Mouse (Mus musculus) heart, adult 8-10 months (tissue): ENCODE measurements around the gene H2-Oa. TPM values are rescaled to one million over a fixed set of nuclear protein-coding genes. Genes with fewer than 3 reads are reported as not detected.
A peak's percentile ranks its signal among the peaks of the same experiment; 100 is the strongest.
"Not testable (repeated sequence)": the region's sequence is repeated elsewhere in the genome, so short reads cannot be mapped to it uniquely, and the experiment has no call there.

ENCODE experiments used
- DNase-seq: peaks from one replicate; pipeline ENCODE4 v3.0.0; 2022; ENCODE audit warnings: low spot score
- total RNA-seq, 4 experiments: library from RNA; stranded (reverse); gene quantifications; 2 replicates each; pipeline ENCODE4 v1.2.4; 2022

H2-Oa gene
- total RNA-seq, 4 experiments from 2014 or later = 0.25 to 0.28 TPM; not detected in 2

DNA sequence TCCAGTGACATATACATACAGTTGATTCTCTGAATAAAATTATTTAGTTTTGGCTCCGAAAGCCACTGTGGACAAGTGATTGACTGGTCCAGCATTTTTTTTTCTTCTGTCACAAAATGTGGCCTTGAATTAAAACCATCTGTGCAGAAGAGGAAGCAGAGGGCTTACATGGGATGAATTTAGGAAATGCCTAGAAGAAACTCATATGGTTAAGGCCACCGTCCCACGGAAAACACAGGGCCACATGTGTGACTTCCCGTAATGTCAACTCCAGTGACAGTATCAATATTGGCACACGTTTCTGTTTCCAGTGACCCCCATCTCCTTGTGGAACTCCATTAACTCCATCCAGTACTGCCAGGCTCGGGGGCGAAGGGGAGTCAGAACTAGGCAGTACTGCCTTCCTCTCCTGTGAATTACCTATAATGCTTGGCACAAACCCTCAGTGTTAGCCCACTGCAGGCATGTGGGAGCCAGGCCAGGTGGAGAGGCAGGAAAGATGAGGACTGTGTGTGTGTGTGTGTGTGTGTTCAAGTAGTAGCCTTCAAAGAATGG lies 50.4 kb downstream of the H2-Oa start:
- DNase-seq = no peak

DNA sequence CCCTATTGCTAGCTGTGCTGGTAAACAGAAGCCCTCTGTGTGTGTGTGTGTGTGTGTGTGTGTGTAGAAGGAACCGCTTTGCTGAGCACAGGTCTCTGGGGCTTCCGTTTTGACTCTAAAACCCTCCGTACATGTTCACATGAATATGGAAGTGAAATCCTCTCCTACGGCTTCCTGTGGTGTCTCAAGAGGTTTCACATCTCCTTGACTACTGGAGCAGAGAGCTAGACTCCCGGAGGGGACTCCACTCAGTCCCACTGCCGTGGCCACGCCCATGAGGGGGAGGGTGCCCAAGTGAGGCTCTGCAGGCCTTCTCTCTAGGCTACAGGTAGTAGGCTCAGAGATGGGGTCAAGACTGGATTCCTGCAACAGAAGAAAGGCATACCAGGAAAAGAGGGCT lies 50.9 kb downstream of the H2-Oa start, which contains the start of gene H2-DMb2:
Gene H2-DMb2 (plus strand): TSS at position 275 of the 400 bp plus-strand sequence.
- peak; percentile 57 for DNase-seq

DNA sequence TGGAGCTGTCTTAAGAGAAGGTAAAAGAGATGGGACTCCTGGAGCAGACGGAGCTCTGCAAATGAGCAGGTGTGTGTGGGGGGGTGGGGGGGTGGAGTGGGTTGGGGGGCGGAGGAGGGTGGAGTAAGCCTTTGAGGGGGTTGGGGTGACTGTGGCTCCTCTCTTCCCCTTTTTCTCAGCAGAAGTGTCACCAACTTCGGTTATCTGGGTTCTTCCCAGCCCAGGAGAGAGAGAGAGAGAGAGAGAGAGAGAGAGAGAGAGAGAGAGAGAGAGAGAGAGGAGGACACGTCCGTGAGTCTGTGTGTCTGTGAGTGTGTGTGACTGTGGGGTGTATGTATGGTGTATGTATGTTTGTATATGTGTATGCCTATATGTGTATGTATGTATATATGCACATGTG lies 51.3 kb downstream of the H2-Oa start:
- no peak for DNase-seq

DNA sequence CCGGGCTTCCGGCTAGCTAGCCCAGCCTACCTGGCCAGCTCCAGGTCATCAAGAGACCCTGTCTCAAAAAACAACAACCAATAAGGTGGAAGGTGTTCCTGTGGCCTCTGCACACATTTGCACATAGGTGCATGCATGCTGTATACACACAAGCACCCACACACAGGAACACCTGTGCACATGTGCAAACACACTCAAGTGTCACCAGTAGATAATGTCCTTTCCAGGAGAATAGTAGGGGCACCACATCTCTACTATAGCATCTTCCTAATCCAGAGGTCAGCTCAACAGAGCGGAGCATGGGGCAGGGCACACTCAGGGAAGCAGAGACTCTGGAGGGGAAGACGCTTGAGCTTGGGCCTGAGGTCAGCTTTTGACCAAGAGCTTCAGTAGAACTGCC lies 52.1 kb downstream of the H2-Oa start:
- not testable (repeated sequence) for DNase-seq

Other genes with a start within 250 kb of the H2-Oa start
- 10 to 100 TPM; 28.9 to 33.6 (median 33.2) TPM for gene Cd320, start 249.2 kb upstream of the H2-Oa start, total RNA-seq
- gene Gm7029, start 218.5 kb upstream of the H2-Oa start, total RNA-seq = not detected
- gene Kifc1, start 201.7 kb upstream of the H2-Oa start, total RNA-seq = 1 to 10 TPM in 1 of 4 experiments, under 1 TPM in 3; 0.31 to 1.9 (median 0.51) TPM
- gene Platr17, start 187.2 kb upstream of the H2-Oa start, total RNA-seq = not detected
- gene Daxx, start 182.9 kb upstream of the H2-Oa start, total RNA-seq = 10 to 100 TPM; 11.5 to 16.2 (median 13.7) TPM
- gene Tapbp, start 176.4 kb upstream of the H2-Oa start, total RNA-seq = 100 to 1,000 TPM in 2 of 4 experiments, 10 to 100 TPM in 2; 96.8 to 113 (median 105) TPM
- gene Zbtb22, start 176.4 kb upstream of the H2-Oa start, total RNA-seq = 10 to 100 TPM; 18.1 to 21.0 (median 19.3) TPM
- 10 to 100 TPM; 29.8 to 35.1 (median 34.1) TPM for gene Rgl2, start 162.8 kb upstream of the H2-Oa start, total RNA-seq
- gene Pfdn6, start 152.0 kb upstream of the H2-Oa start, total RNA-seq = 10 to 100 TPM; 62.7 to 82.9 (median 71.1) TPM
- 10 to 100 TPM; 10.1 to 12.8 (median 11.6) TPM for gene Wdr46, start 151.7 kb upstream of the H2-Oa start, total RNA-seq
- 1 to 10 TPM in 3 of 4 experiments, under 1 TPM in 1; 0.89 to 2.6 (median 1.6) TPM for gene B3galt4, start 140.9 kb upstream of the H2-Oa start, total RNA-seq
- 10 to 100 TPM; 35.6 to 45.0 (median 41.6) TPM for gene Vps52, start 136.5 kb upstream of the H2-Oa start, total RNA-seq
- gene Rps18, start 136.3 kb upstream of the H2-Oa start, total RNA-seq = 100 to 1,000 TPM; 373 to 430 (median 408) TPM
- gene H2-K1, start 92.0 kb upstream of the H2-Oa start, total RNA-seq = 100 to 1,000 TPM; 111 to 163 (median 123) TPM
- gene Ring1, start 67.7 kb upstream of the H2-Oa start, total RNA-seq = 10 to 100 TPM; 11.9 to 18.1 (median 14.1) TPM
- gene H2-Ke6, start 64.3 kb upstream of the H2-Oa start, total RNA-seq = 100 to 1,000 TPM; 134 to 149 (median 137) TPM
- gene Slc39a7, start 60.7 kb upstream of the H2-Oa start, total RNA-seq = 10 to 100 TPM; 64.1 to 79.1 (median 73.2) TPM
- gene Rxrb, start 60.5 kb upstream of the H2-Oa start, total RNA-seq = 10 to 100 TPM; 33.4 to 46.3 (median 42.3) TPM
- gene Col11a2, start 52.9 kb upstream of the H2-Oa start, total RNA-seq = 1 to 10 TPM in 3 of 4 experiments, under 1 TPM in 1; 0.87 to 1.3 (median 1.2) TPM
- 1 to 10 TPM; 2.2 to 3.9 (median 3.7) TPM for gene H2-DMa, start 27.2 kb downstream of the H2-Oa start, total RNA-seq
- gene Brd2, start 30.3 kb downstream of the H2-Oa start, total RNA-seq = 10 to 100 TPM; 61.0 to 75.7 (median 69.8) TPM
- 1 to 10 TPM in 2 of 4 experiments, under 1 TPM in 2; 0.65 to 1.1 (median 0.97) TPM for gene H2-DMb2, start 51.0 kb downstream of the H2-Oa start, total RNA-seq
- gene H2-DMb1, start 60.7 kb downstream of the H2-Oa start, total RNA-seq = 1 to 10 TPM; 1.8 to 3.0 (median 2.4) TPM
- 1 to 10 TPM; 4.4 to 5.6 (median 4.7) TPM for gene Tap1, start 95.2 kb downstream of the H2-Oa start, total RNA-seq
- gene Psmb9, start 95.4 kb downstream of the H2-Oa start, total RNA-seq = 10 to 100 TPM in 2 of 4 experiments, 1 to 10 TPM in 2; 6.9 to 12.9 (median 8.7) TPM
- 10 to 100 TPM; 10.7 to 15.1 (median 12.8) TPM for gene Psmb8, start 105.4 kb downstream of the H2-Oa start, total RNA-seq
- gene Tap2, start 111.2 kb downstream of the H2-Oa start, total RNA-seq = 10 to 100 TPM; 21.4 to 25.3 (median 24.6) TPM
- gene H2-Ob, start 146.6 kb downstream of the H2-Oa start, total RNA-seq = 1 to 10 TPM in 1 of 4 experiments, under 1 TPM in 3; 0.41 to 1.5 (median 0.51) TPM
- 10 to 100 TPM; 13.2 to 19.1 (median 15.6) TPM for gene H2-Ab1, start 165.3 kb downstream of the H2-Oa start, total RNA-seq
- 10 to 100 TPM; 15.7 to 28.3 (median 26.7) TPM for gene H2-Aa, start 195.5 kb downstream of the H2-Oa start, total RNA-seq
- gene H2-Eb1, start 213.5 kb downstream of the H2-Oa start, total RNA-seq = 10 to 100 TPM; 15.1 to 32.1 (median 26.2) TPM
- gene H2-Eb2, start 233.3 kb downstream of the H2-Oa start, total RNA-seq = not detected